Mouse (Mus musculus): ENCODE measurements around the gene Wdr66. TPM values are rescaled to one million over a fixed set of nuclear protein-coding genes. Genes with fewer than 3 reads are reported as not detected.
A peak's percentile ranks its signal among the peaks of the same experiment; 100 is the strongest.

The Wdr66 gene
- total and polyA plus RNA-seq, 2 experiments from 2014 or later = 1.4 to 2.8 TPM

DNA sequence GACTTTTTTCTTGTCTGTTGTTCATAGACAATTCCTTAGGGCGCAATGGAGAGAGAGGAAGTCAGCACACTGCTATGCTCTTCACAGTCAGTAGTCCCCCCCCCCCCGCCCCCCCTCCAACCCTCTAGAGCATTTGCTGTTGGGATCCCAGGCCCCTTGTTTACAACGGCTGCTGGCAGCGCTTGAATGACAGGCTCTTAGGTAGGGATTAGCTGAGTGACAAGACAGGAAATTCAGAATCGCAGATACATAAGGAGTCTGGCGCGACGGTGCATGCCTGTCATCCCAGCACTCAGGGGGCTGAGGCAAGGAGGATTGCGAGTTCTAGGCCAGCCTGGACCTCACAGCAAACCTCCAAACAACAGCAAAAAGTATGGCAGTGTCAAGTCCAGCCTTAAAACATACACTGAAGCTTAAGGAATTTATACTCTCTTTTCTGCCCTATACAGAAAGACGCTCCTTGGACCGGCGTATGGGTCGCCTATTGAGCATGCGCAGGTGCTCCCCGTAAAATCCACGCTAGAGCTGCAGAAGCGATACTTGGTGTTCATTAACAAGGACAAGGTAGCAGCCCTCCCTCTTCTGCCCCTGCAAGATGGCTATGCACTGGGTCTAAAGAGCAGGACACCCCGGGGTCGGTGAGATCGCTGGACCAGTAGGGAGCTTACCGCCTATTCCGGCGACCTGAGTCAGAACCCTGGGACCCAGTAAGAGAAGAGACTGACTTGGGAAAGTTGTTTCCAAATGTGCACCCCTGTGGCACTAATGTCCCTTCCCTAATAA is 45.3 kb downstream of the Wdr66 start:
- H3K4me2 ChIP-seq (ENCODE audit: low read depth, low read length) = no peak overlapping the region
- no peak overlapping the region for H3K9ac ChIP-seq (replicated peaks; ENCODE audit: low read length)
- ATAC-seq = no peak
- DNase-seq (ENCODE audit: low spot score) = no peak
- H3K4me1 ChIP-seq (ENCODE audit: insufficient read depth, low read length) = peaks cover 7% of the 10 kb centered on the region
- no peak overlapping the region for H3K4me3 ChIP-seq (ENCODE audit: low read length)
- H3K27ac ChIP-seq = no peak overlapping the region
- no peaks in the 10 kb centered on the region for H3K9me3 ChIP-seq (ENCODE audit: low read length)
- WGBS = 62% methylated on average over 23 of the region's 23 CpGs
- TF ChIP-seq CTCF (IDR thresholded peaks at IDR 0.05; ENCODE audit: low read depth) = no peak
- H3K27me3 ChIP-seq (ENCODE audit: insufficient read depth, low read length) = no peaks in the 10 kb centered on the region
- no peaks in the 10 kb centered on the region for H3K36me3 ChIP-seq (ENCODE audit: insufficient read depth, low read length)

DNA sequence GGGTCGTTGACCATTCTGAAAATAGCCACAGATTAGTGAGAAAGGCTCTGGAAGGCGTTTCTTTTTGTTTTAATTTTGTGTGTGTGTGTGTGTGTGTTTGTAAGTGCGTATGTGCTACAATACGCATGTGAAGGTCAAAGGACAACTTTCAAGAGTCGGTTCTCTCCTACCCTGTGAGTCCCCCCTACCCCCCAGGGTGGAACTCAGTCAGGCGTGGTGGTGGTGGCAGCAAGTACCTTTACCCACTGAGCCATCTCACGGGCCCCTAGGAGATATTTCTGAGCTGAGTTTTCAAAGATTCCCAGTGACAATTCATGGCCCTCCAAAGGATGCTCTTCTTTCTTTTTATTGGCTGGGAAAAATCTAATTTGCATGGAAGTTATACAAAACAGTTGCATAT is 45.9 kb downstream of the Wdr66 start:
- Histone ChIP-seq H3K4me2 (ENCODE audit: low read depth, low read length) (no peak overlapping the region), H3K9me3 (ENCODE audit: low read length) (no peaks in the 10 kb centered on the region), H3K27ac (no peak overlapping the region), H3K4me3 (ENCODE audit: low read length) (no peak overlapping the region), H3K4me1 (ENCODE audit: insufficient read depth, low read length) (peaks cover 7% of the 10 kb centered on the region), H3K27me3 (ENCODE audit: insufficient read depth, low read length) (no peaks in the 10 kb centered on the region), H3K36me3 (ENCODE audit: insufficient read depth, low read length) (no peaks in the 10 kb centered on the region), H3K9ac (replicated peaks; ENCODE audit: low read length) (no peak overlapping the region)
- no peak for DNase-seq (ENCODE audit: low spot score)
- no peak for TF ChIP-seq CTCF (IDR thresholded peaks at IDR 0.05; ENCODE audit: low read depth)
- no peak for ATAC-seq
- 80% methylated on average over 7 of the region's 7 CpGs for WGBS

DNA sequence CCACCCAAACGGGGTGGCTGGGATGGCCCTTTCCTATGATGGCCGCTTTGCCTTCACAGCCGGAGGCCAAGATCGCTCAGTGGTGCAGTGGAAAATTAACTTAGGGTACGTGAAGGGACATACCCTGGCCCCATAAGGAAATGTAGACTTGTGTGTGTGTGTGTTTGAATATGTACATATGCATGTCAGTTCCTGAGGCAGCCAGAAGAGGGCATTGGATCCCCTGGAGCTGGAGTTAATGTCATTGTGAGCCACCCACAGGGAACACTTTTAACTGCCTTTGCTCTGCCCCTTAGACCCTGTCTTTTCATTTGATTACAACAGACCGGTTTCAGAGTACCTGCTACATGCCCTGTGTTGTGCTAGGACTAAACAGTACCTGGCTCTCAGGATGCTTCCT is 46.6 kb downstream of the Wdr66 start:
- 87% methylated on average over 6 of the region's 6 CpGs for WGBS
- TF ChIP-seq CTCF (IDR thresholded peaks at IDR 0.05; ENCODE audit: low read depth) = peak; percentile 63
- no peaks in the 10 kb centered on the region for H3K36me3 ChIP-seq (ENCODE audit: insufficient read depth, low read length)
- H3K4me2 ChIP-seq (ENCODE audit: low read depth, low read length) = no peak overlapping the region
- H3K4me1 ChIP-seq (ENCODE audit: insufficient read depth, low read length) = peaks cover 7% of the 10 kb centered on the region
- no peaks in the 10 kb centered on the region for H3K9me3 ChIP-seq (ENCODE audit: low read length)
- no peak overlapping the region for H3K27ac ChIP-seq
- H3K9ac ChIP-seq (replicated peaks; ENCODE audit: low read length) = no peak overlapping the region
- DNase-seq (ENCODE audit: low spot score) = no peak
- no peaks in the 10 kb centered on the region for H3K27me3 ChIP-seq (ENCODE audit: insufficient read depth, low read length)
- no peak overlapping the region for H3K4me3 ChIP-seq (ENCODE audit: low read length)
- ATAC-seq = no peak

DNA sequence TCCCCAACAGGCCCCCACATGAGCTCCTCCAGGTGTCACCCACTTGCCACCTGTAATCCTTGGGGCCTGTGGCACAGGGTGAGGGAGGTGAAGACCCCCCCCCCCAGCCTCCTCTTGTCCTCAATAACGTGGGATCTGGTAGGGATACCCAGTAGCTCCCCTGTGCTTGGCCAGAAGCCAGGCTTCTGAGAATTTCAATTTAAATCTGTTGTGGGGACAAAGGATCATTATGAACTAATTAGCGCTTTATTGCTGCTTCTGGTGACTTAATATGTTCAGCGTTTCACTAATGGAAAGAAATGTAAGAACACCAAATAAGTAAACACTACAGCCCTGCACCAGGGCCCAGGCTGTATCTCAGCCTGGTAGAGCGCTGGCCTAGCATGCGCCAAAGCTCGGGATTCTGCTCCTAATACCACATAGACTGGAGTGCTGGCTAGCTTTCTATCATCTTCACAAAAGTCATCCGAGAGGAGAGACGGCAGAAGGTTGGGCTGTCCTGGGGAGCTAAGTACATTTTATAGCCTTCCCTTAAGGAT is 48.7 kb downstream of the Wdr66 start:
- no peak for TF ChIP-seq CTCF (IDR thresholded peaks at IDR 0.05; ENCODE audit: low read depth)
- H3K27me3 ChIP-seq (ENCODE audit: insufficient read depth, low read length) = no peaks in the 10 kb centered on the region
- no peaks in the 10 kb centered on the region for H3K9me3 ChIP-seq (ENCODE audit: low read length)
- no peak for ATAC-seq
- no peak overlapping the region for H3K4me3 ChIP-seq (ENCODE audit: low read length)
- H3K9ac ChIP-seq (replicated peaks; ENCODE audit: low read length) = no peak overlapping the region
- H3K36me3 ChIP-seq (ENCODE audit: insufficient read depth, low read length) = no peaks in the 10 kb centered on the region
- peaks cover 7% of the 10 kb centered on the region for H3K4me1 ChIP-seq (ENCODE audit: insufficient read depth, low read length)
- peak; percentile 53 for DNase-seq (ENCODE audit: low spot score)
- H3K27ac ChIP-seq = no peak overlapping the region
- H3K4me2 ChIP-seq (ENCODE audit: low read depth, low read length) = 0 out of 2 replicates have a peak overlapping the region, but pooled peaks have one; percentile 26
- WGBS = 44% methylated on average over 8 of the region's 8 CpGs

DNA sequence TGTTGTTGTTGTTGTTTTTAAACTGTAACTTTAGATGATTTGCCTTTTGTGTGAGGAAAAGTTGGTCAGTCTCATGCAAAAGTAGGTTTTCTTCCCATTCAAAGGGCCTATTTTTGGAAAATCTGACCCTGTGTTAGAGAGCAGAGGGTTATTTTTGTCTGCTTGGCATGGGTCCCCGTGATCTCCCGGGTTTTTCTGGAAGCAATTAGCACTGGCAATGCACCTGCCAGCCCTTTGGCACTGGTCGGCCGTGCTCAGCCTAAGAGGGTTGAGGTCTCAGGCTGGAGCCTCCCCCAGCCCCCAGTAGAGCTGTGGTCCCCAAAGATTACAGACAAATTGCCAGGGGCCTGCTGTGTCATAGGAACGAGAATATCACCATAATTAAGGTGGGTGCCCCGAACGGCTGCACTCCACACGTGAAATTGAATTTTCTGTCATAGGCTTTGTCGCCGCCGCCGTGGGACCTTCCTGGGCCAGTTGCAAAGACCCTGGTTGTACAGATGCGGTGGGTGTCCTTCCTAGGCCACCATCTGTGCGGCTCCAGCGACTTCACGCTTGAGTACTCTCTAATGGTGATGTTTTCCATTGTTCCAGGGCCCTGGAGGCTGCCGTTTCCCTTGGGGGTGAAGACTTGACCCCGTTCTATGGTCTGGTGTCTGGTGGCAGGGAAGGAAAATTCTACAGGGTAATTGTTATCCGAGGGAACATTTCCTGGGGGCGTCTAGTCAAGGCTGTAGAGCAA is 50.0 kb downstream of the Wdr66 start:
- WGBS = 20% methylated on average over 20 of the region's 20 CpGs
- Histone ChIP-seq H3K9me3 (ENCODE audit: low read length) (no peaks in the 10 kb centered on the region), H3K36me3 (ENCODE audit: insufficient read depth, low read length) (no peaks in the 10 kb centered on the region), H3K27me3 (ENCODE audit: insufficient read depth, low read length) (no peaks in the 10 kb centered on the region), H3K9ac (replicated peaks; ENCODE audit: low read length) (no peak overlapping the region), H3K4me3 (ENCODE audit: low read length) (no peak overlapping the region), H3K4me2 (ENCODE audit: low read depth, low read length) (no peak overlapping the region), H3K27ac (no peak overlapping the region), H3K4me1 (ENCODE audit: insufficient read depth, low read length) (peaks cover 7% of the 10 kb centered on the region)
- DNase-seq (ENCODE audit: low spot score) = peak; percentile 32
- no peak for TF ChIP-seq CTCF (IDR thresholded peaks at IDR 0.05; ENCODE audit: low read depth)
- ATAC-seq = no peak

DNA sequence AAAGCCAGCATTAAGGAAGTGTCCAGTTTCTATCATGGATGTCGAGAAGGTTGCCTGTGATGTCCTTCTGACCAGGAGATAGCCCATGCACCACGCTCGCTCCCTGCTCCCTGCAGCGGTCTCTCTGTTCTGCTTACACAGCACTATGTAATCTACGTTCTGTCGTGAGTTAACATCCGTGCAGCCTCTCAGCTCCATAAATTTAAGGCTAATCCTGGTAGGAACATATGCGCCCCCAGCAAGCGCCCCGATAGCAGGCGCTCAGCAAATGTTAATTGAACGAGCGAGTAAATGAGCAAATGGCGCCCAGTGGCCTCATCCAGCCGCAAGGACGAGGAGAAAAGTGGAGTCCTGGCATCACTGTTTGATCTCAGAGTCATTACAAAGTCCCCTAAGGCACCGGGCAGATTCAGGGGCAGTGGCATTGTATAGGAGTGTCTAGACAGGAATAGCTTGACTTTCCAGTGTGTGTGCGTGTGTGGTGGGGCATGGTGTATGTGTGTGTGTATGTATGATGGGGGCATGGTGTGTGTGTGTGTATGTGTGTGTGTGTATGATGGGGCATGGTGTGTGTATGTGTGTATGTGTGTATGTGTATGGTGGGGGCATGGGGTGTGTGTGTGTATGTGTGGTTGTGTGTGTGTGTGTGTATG is 55.9 kb downstream of the Wdr66 start:
- Histone ChIP-seq H3K27ac (no peak overlapping the region), H3K9ac (replicated peaks; ENCODE audit: low read length) (no peak overlapping the region), H3K36me3 (ENCODE audit: insufficient read depth, low read length) (no peaks in the 10 kb centered on the region), H3K9me3 (ENCODE audit: low read length) (no peaks in the 10 kb centered on the region), H3K4me2 (ENCODE audit: low read depth, low read length) (no peak overlapping the region), H3K4me3 (ENCODE audit: low read length) (no peak overlapping the region), H3K4me1 (ENCODE audit: insufficient read depth, low read length) (no peaks in the 10 kb centered on the region), H3K27me3 (ENCODE audit: insufficient read depth, low read length) (no peaks in the 10 kb centered on the region)
- no peak for DNase-seq (ENCODE audit: low spot score)
- WGBS = 57% methylated on average over 18 of the region's 18 CpGs
- ATAC-seq = no peak
- no peak for TF ChIP-seq CTCF (IDR thresholded peaks at IDR 0.05; ENCODE audit: low read depth)
